Mouse (Mus musculus): ENCODE data around the gene Ckap4. TPM values are rescaled to one million over a fixed set of nuclear protein-coding genes. Genes with fewer than 3 reads are reported as not detected.

The Ckap4 gene
- polyA plus RNA-seq (2015; fragmentation: Nextera tagmentation; extraction: Ambion mirVana), result 29.9 and 36.1 TPM in 2 replicates

DNA sequence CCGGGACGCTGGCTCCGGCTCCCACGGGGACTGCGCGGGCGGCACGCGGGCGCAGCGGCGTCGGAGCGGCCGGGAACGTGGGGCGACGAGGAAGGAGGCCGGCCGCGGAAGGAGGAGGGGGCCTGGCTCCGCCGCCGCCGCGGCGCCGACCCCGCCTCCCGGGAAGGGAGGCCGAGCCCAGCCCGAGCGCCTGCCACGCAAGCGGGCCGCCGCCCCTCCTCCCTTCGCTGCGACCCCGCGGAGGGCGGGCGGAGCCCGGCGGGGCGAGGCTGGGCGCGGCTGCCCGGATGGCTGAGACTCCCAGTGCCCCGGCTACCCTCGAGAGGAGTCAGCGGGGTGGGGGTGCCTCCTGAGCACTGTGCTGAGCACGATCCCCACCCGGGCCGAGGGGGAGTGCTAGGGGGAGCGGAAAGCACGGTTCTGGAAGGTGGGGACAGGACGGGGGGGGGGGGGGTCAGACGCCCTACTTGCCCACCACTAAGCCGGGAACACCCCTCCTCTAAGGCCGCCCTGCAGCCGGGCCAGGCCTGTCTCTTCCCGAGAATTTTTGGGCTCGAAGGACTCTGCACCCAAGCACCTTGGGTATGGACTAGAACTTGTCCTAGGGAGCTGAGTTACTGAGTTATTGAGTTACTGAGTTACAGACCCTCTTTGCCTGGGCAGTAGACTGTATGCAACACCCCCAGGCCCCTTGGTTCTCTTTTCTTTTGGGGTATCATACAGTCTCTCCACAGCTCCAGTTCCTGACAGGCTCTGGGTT lies at the start of gene Ckap4:
Ckap4 (minus strand) TSS at position 151 of the 760 bp plus-strand sequence.

DNA sequence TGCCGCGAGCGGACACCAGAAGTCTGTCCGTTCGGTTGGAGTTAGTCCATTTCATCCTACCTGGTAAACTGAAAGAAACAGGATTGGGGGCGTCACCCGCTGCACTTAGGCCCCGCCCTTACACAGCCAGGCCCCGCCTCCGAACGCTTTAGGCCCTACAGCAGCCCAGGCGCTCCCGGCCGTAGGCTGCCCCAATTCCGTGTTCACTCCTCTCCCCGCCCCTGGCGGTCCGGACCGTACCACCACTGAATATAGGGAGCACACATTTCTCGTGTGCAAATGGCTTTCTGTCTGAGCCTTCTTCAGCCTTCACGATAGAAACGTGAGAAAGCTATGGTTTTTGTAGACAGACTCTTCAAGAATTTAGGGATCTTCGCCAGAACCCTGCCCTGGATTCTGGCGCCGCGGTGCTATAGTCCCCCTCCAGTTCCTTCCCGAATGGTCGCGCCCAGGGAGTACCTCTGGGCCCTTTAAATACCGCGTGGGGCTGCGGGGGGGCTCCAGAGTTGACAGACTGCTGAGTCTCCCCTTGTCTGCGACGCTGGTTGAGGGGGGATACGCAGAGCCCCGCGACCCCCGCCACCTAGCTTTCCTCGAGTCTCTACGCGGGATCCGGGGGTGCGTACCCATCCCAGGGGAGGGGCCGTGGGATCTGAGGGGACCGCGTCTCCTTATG lies 42.7 kb upstream of the Ckap4 start, which contains the start of gene Tcp11l2:
Tcp11l2 (plus strand) TSS at position 232 of the 676 bp plus-strand sequence.

Other genes with a start within 250 kb of the Ckap4 start
- gene Nuak1, start 93.5 kb downstream of the Ckap4 start, polyA plus RNA-seq (2015; fragmentation: Nextera tagmentation; extraction: Ambion mirVana), result 0.64 and 0.90 TPM in 2 replicates
- 52.8 and 66.5 TPM in 2 replicates for gene Tcp11l2, start 42.6 kb upstream of the Ckap4 start, polyA plus RNA-seq (2015; fragmentation: Nextera tagmentation; extraction: Ambion mirVana)
- 7.4 and 7.7 TPM in 2 replicates for gene Polr3b, start 88.2 kb upstream of the Ckap4 start, polyA plus RNA-seq (2015; fragmentation: Nextera tagmentation; extraction: Ambion mirVana)
- 0.05 and 0.06 TPM in 2 replicates for gene Rfx4, start 222.0 kb upstream of the Ckap4 start, polyA plus RNA-seq (2015; fragmentation: Nextera tagmentation; extraction: Ambion mirVana)